Mouse (Mus musculus) splenic B cell, adult 2 months (primary cell): ENCODE data around the gene Acap2.
A peak's percentile ranks its signal among the peaks of the same experiment; 100 is the strongest.

Experiments used
- DNase-seq: peaks from one replicate; pipeline ENCODE4 v3.0.0-alpha.2; 2011; ENCODE audit warnings: low read depth, low spot score
- H3K27me3 ChIP-seq: 2 replicates; pipeline ENCODE4 v1.6.1; 2012; ENCODE audit warnings: mild to moderate bottlenecking, low read length, moderate library complexity, mixed read lengths; ENCODE audit not compliant: control insufficient read depth, poor library complexity, insufficient read depth, severe bottlenecking
- H3K36me3 ChIP-seq: 2 replicates; pipeline ENCODE4 v1.6.1; 2012; ENCODE audit warnings: mild to moderate bottlenecking, low read length, moderate library complexity, mixed read lengths; ENCODE audit not compliant: control insufficient read depth, poor library complexity, insufficient read depth, severe bottlenecking

Gene Acap2

GRCm38 (mm10) chr16:31200790-31201567, at the start of gene Acap2:
TSS of gene Acap2 (minus strand) at chr16:31201245.
- Histone ChIP-seq H3K27me3 (no peaks in the 10 kb centered on the region), H3K36me3 (no peaks in the 10 kb centered on the region)
- DNase-seq: peak; percentile 99

- Histone ChIP-seq H3K27me3 (no peaks in the 10 kb centered on the region), H3K36me3 (peaks cover 2% of the 10 kb centered on the region; the same call in 1 of the 2 replicates)
- no peak for DNase-seq
Observed at GRCm38 (mm10) chr16:31249401-31249800, 48.4 kb upstream of the Acap2 start.

GRCm38 (mm10) chr16:31248717-31249116, 47.7 kb upstream of the Acap2 start:
- DNase-seq: no peak
- Histone ChIP-seq H3K36me3 (peaks cover 2% of the 10 kb centered on the region; the same call in 1 of the 2 replicates), H3K27me3 (no peaks in the 10 kb centered on the region)

- Histone ChIP-seq H3K36me3 (peaks cover 2% of the 10 kb centered on the region; the same call in 1 of the 2 replicates), H3K27me3 (no peaks in the 10 kb centered on the region)
- DNase-seq: no peak
Observed at GRCm38 (mm10) chr16:31247442-31247841, 46.4 kb upstream of the Acap2 start.

- no peak for DNase-seq
- H3K36me3 ChIP-seq: no peaks in the 10 kb centered on the region
Observed at GRCm38 (mm10) chr16:31244053-31244452, 43.0 kb upstream of the Acap2 start.

GRCm38 (mm10) chr16:31241433-31241832, 40.4 kb upstream of the Acap2 start:
- Histone ChIP-seq H3K27me3 (no peaks in the 10 kb centered on the region), H3K36me3 (no peaks in the 10 kb centered on the region)
- DNase-seq: no peak

More at GRCm38 (mm10) chr16:31244053-31244452, 43.0 kb upstream of the Acap2 start:
- no peaks in the 10 kb centered on the region for H3K27me3 ChIP-seq

- no peaks in the 10 kb centered on the region for H3K27me3 ChIP-seq
- no peak for DNase-seq
- no peaks in the 10 kb centered on the region for H3K36me3 ChIP-seq
Observed at GRCm38 (mm10) chr16:31240569-31240968, 39.5 kb upstream of the Acap2 start.

GRCm38 (mm10) chr16:31238281-31238680, 37.2 kb upstream of the Acap2 start:
- DNase-seq: no peak
- H3K36me3 ChIP-seq: no peaks in the 10 kb centered on the region
- H3K27me3 ChIP-seq: no peaks in the 10 kb centered on the region

- no peaks in the 10 kb centered on the region for H3K36me3 ChIP-seq
- DNase-seq: peak; percentile 67
- no peaks in the 10 kb centered on the region for H3K27me3 ChIP-seq
Observed at GRCm38 (mm10) chr16:31235457-31236310, 34.6 kb upstream of the Acap2 start.

- DNase-seq: peak; percentile 18
- Histone ChIP-seq H3K36me3 (no peaks in the 10 kb centered on the region), H3K27me3 (no peaks in the 10 kb centered on the region)
Observed at GRCm38 (mm10) chr16:31234808-31235456, 33.9 kb upstream of the Acap2 start.

GRCm38 (mm10) chr16:31234356-31234755, 33.3 kb upstream of the Acap2 start:
- Histone ChIP-seq H3K36me3 (no peaks in the 10 kb centered on the region), H3K27me3 (no peaks in the 10 kb centered on the region)
- DNase-seq: no peak

- peak; percentile 91 for DNase-seq
- H3K27me3 ChIP-seq: no peaks in the 10 kb centered on the region
- no peaks in the 10 kb centered on the region for H3K36me3 ChIP-seq
Observed at GRCm38 (mm10) chr16:31233541-31234339, 32.7 kb upstream of the Acap2 start.

- DNase-seq: no peak
- Histone ChIP-seq H3K36me3 (no peaks in the 10 kb centered on the region), H3K27me3 (no peaks in the 10 kb centered on the region)
Observed at GRCm38 (mm10) chr16:31233167-31233498, 32.1 kb upstream of the Acap2 start.

GRCm38 (mm10) chr16:31232491-31233166, 31.6 kb upstream of the Acap2 start:
- DNase-seq: no peak
- H3K27me3 ChIP-seq: no peaks in the 10 kb centered on the region
- H3K36me3 ChIP-seq: no peaks in the 10 kb centered on the region
